Mouse (Mus musculus) liver, postnatal 0 days (tissue): ENCODE measurements at regions not wholly inside any gene's neighbourhood (a gene's known extent, or its start where the extent isn't known, plus 50 kb on each side); places are given as distances from the start of the nearest gene placed in this dataset.

Source experiments
- CTCF ChIP-seq: sonication (generic); IDR thresholded peaks from 2 replicates; pipeline ENCODE4 v1.5.1; 2016; ENCODE audit warnings: antibody characterized with exemption, low read depth
- EP300 ChIP-seq: IDR thresholded peaks from 2 replicates; pipeline ENCODE4 v1.6.1; 2016; ENCODE audit warnings: antibody characterized with exemption, low read depth, mild to moderate bottlenecking

GRCm38 (mm10) chr7:72538288-72538687, 231.9 kb upstream of the Mctp2 start:
- TF ChIP-seq CTCF (no peak), EP300 (no peak)
